Mouse (Mus musculus) hindbrain, embryonic 16.5 days (tissue): ENCODE measurements around the gene Pip4k2a. TPM values are rescaled to one million over a fixed set of nuclear protein-coding genes. Genes with fewer than 3 reads are reported as not detected.

ENCODE experiments used
- ATAC-seq: fragments of 200-750 bp; cut with Nextera tagmentation; 2 replicates; pipeline ENCODE4 v1.8.0; 2017; ENCODE audit warnings: moderate TSS enrichment, moderate library complexity
- H3K27ac ChIP-seq: fragments of 300-500 bp; sonication (generic); 2 replicates; pipeline ENCODE4 v1.5.1; 2014; ENCODE audit warnings: low read depth, mild to moderate bottlenecking, control low read depth, low read length, moderate library complexity
- H3K27me3 ChIP-seq: fragments of 300-500 bp; sonication (generic); replicated peaks from 2 replicates; pipeline ENCODE4 v1.6.1; 2014; ENCODE audit warnings: low read length; ENCODE audit not compliant: control insufficient read depth, insufficient read depth
- H3K36me3 ChIP-seq: fragments of 300-500 bp; sonication (generic); 2 replicates; pipeline ENCODE4 v1.6.1; 2014; ENCODE audit warnings: mild to moderate bottlenecking, low read length, moderate library complexity, mixed read lengths; ENCODE audit not compliant: control insufficient read depth, insufficient read depth
- H3K4me1 ChIP-seq: fragments of 300-500 bp; sonication (generic); 2 replicates; pipeline ENCODE4 v1.6.1; 2014; ENCODE audit warnings: low read depth, low read length; ENCODE audit not compliant: control insufficient read depth, insufficient read depth
- H3K4me2 ChIP-seq: fragments of 300-500 bp; sonication (generic); 2 replicates; pipeline ENCODE4 v1.6.1; 2014; ENCODE audit warnings: mild to moderate bottlenecking, low read length, control low read depth, moderate library complexity
- H3K4me3 ChIP-seq: fragments of 300-500 bp; sonication (generic); 2 replicates; pipeline ENCODE4 v1.5.1; 2014; ENCODE audit warnings: mild to moderate bottlenecking, low read length, control low read depth, moderate library complexity
- H3K9ac ChIP-seq: fragments of 300-500 bp; sonication (generic); 2 replicates; pipeline ENCODE4 v1.6.1; 2014; ENCODE audit warnings: low read depth, mild to moderate bottlenecking, control low read depth, low read length, moderate library complexity
- H3K9me3 ChIP-seq: fragments of 300-500 bp; sonication (generic); 2 replicates; pipeline ENCODE4 v1.6.1; 2014; ENCODE audit warnings: mild to moderate bottlenecking, low read length, moderate library complexity; ENCODE audit not compliant: control insufficient read depth
- WGBS: fragments of 180-500 bp; shearing (Covaris S2); extraction: QIAGEN DNeasy Blood & Tissue Kit; methylation state at CpG from one replicate; pipeline ENCODE4 v1.1.7; 2014; 5-methylcytosine and 5-hydroxymethylcytosine counted together
- polyA plus RNA-seq: library from polyadenylated mRNA; unstranded; fragments of >200 nt; fragmentation: Nextera tagmentation; extraction: Ambion mirVana; gene quantifications from 2 replicates; pipeline ENCODE4 v1.2.1, GENCODE M21; 2015

Pip4k2a gene
- polyA plus RNA-seq, 1 experiment from 2014 or later = 10.2 TPM

DNA sequence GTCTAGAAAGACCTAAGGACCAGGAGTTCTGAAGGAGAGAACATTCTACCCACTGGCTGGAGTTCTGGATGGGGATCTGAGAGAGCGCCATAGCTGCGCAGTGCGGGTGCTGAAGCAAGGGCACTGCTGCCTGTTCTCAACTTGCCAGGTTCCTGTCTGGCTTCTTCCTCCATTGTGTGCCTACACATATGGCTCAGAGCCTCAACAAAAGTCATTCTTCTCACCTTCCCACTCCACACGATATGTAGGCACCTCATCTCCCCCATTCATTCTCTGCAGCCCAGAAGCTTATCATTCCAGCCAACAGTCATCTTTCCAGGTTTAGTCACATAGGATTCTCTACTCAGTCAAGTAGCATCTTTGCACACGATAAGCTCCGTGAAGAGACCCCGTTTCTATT, 123.3 kb downstream of the Pip4k2a start:
- 92% methylated on average over 7 of the region's 7 CpGs for WGBS
- H3K4me3 ChIP-seq = no peak overlapping the region
- H3K27ac ChIP-seq = no peak overlapping the region
- no peaks in the 10 kb centered on the region for H3K36me3 ChIP-seq
- no peak overlapping the region for H3K4me2 ChIP-seq
- H3K9me3 ChIP-seq = no peaks in the 10 kb centered on the region
- H3K4me1 ChIP-seq = no peaks in the 10 kb centered on the region
- no peaks in the 10 kb centered on the region for H3K27me3 ChIP-seq
- H3K9ac ChIP-seq = no peak overlapping the region
- no peak for ATAC-seq

DNA sequence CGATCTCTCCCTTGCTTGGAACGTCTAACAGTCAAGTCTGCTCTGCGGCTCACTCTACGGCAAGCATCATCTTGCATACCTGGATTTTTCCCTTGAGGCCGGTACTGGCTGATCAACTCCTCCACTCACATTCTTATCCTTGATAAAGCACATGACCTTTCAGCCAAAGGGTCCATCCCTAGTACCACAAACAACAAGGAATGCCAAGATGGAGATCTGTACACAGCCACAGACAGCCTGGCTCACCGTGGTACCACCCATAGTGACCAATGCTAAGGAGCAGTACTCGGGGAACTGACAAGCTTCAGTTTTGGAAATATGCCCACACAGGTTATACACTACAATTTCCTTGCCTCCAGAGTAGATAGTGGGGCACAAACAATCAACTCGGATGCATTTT, 123.9 kb downstream of the Pip4k2a start:
- Histone ChIP-seq H3K4me1 (no peaks in the 10 kb centered on the region), H3K9me3 (no peaks in the 10 kb centered on the region), H3K27me3 (no peaks in the 10 kb centered on the region), H3K4me2 (no peak overlapping the region), H3K36me3 (no peaks in the 10 kb centered on the region), H3K27ac (no peak overlapping the region), H3K9ac (no peak overlapping the region), H3K4me3 (no peak overlapping the region)
- no peak for ATAC-seq
- WGBS = 91% methylated on average over 8 of the region's 8 CpGs

DNA sequence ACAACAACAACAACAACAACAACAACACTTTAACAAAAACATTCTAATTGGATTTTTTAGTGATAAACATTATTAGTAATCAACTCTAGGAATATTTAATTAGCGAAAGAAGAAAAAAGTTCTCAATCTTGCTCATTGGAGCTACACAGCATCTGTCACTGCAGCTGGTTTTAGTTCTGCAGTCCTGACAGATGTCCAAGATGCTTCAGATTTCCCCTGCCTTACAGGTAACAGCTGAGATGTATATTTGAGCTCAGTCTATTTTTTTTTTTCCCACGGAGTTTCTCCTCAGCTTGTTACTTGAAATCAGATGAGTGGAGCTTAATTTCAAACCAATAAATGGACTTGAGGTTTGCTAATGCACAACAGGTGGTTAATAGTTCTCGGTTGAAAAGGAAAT, 124.5 kb downstream of the Pip4k2a start:
- H3K9me3 ChIP-seq = no peaks in the 10 kb centered on the region
- H3K27me3 ChIP-seq = no peaks in the 10 kb centered on the region
- no peaks in the 10 kb centered on the region for H3K4me1 ChIP-seq
- no peak overlapping the region for H3K9ac ChIP-seq
- no peak for ATAC-seq
- no peaks in the 10 kb centered on the region for H3K36me3 ChIP-seq
- H3K4me2 ChIP-seq = no peak overlapping the region
- H3K4me3 ChIP-seq = no peak overlapping the region
- no peak overlapping the region for H3K27ac ChIP-seq
- WGBS = 86% methylated on average over 3 of the region's 3 CpGs

DNA sequence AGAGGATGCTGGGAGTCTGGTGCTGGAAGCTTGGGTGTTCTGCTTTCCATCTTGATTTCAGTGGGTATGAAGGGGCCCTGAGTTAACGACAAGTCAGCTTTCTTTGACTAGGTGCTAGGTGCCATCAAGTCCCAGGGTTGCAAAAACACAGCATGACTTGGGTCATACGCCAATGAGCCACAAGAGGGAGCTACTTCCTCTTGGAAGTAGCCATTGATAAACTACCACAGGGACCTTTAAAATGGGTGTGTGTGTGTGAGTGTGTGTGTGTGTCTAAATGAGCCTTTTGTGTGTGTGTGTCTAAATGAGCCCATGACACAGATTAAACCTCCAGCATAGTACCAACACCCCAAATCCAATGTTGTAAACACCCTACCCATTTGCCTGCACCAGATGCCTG, 125.1 kb downstream of the Pip4k2a start:
- H3K9ac ChIP-seq = no peak overlapping the region
- H3K27ac ChIP-seq = no peak overlapping the region
- H3K36me3 ChIP-seq = no peaks in the 10 kb centered on the region
- 6% methylated on average over 2 of the region's 2 CpGs for WGBS
- no peak overlapping the region for H3K4me3 ChIP-seq
- H3K9me3 ChIP-seq = no peaks in the 10 kb centered on the region
- peak; percentile 15; the same call in 1 of the 2 replicates for ATAC-seq
- no peak overlapping the region for H3K4me2 ChIP-seq
- no peaks in the 10 kb centered on the region for H3K27me3 ChIP-seq
- H3K4me1 ChIP-seq = no peaks in the 10 kb centered on the region

DNA sequence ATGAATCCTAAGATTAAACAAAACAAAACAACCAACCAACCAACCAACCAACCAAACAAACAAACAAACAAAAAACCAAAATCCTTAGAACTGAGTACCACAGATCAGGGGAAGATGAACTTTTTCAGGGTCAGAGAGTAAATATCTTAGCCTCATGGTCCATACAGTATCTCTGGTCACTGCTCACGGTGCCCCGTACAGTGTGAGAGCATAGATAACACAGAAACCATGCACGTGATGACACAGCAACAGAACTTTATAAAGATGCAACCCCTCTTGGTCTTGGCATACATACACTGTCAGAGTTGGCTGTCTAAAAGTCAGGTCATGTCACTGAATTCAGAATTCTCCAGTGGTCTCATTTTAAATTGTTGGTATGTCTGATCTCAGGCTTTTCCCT, 126.8 kb downstream of the Pip4k2a start:
- H3K27me3 ChIP-seq = no peaks in the 10 kb centered on the region
- no peak overlapping the region for H3K4me3 ChIP-seq
- no peak overlapping the region for H3K4me2 ChIP-seq
- no peaks in the 10 kb centered on the region for H3K4me1 ChIP-seq
- 94% methylated on average over 3 of the region's 3 CpGs for WGBS
- H3K9me3 ChIP-seq = no peaks in the 10 kb centered on the region
- H3K9ac ChIP-seq = no peak overlapping the region
- no peak for ATAC-seq
- no peaks in the 10 kb centered on the region for H3K36me3 ChIP-seq
- no peak overlapping the region for H3K27ac ChIP-seq

DNA sequence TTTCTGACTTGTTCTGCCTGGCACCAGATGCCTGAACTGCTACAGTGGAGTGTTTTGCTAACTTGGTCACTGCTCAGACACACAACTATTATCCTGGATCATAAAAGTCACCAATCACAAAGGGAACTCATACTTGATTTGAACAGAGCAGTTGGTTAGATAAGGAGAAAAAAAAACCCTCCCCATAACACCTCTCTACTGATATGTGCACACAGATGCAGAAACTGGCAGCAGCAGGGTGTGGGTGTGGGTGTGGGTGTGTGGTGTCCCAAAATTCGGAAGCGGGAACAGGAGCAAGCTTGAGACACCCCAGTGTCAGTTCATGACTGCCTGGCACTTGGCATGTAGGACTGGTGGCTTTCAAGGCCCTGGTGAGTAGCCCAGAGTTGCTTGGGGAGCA, 130.9 kb downstream of the Pip4k2a start:
- H3K4me1 ChIP-seq = no peaks in the 10 kb centered on the region
- no peak overlapping the region for H3K9ac ChIP-seq
- no peak for ATAC-seq
- no peak overlapping the region for H3K27ac ChIP-seq
- no peaks in the 10 kb centered on the region for H3K9me3 ChIP-seq
- no peak overlapping the region for H3K4me3 ChIP-seq
- H3K36me3 ChIP-seq = no peaks in the 10 kb centered on the region
- 98% methylated on average over 2 of the region's 2 CpGs for WGBS
- no peak overlapping the region for H3K4me2 ChIP-seq
- no peaks in the 10 kb centered on the region for H3K27me3 ChIP-seq

DNA sequence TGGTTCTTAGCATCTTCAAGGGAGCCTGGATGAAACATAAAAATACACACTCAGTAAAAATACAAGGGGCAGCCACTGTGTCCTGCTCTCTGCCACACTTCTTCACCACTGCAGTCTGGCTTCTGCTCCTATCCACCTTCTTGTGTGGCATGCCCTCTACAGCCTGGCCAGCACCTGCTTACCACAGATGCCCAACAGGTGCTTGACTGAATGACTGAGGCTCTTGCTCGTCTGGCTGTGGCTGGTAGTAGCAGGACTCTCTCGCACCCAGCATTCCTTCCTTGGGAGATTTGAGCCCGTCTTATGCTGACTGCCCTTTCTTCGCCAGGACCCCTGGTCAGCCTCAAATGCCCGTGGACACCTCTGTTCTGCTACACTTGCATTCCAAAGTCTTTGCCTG, 133.2 kb downstream of the Pip4k2a start:
- no peak overlapping the region for H3K4me3 ChIP-seq

DNA sequence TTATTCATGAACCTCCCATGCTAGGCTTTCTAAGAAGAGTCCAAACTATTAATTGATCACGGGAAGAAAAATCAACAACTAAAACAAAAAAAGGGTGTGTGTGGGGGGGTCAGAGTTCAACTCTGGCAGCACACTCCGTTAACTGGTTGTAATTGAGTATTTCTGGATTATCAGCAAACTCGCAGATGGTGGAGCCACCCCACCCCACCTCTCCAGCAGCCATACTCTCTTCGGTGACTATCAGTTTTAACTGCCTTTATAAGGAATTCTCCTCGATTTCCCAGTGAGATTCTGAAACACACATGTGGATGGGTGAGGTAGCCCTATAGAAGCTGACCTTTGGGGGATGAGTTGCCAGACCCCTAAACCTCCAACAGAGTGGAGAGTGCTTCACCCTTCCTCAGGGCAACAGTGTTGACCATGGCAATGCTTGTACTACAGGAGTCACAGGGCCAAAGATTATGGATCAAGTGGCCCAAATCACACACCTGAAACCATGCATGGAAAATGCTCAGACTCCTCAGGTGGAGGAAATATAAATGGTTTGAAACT, 136.2 kb downstream of the Pip4k2a start:
- no peak overlapping the region for H3K9ac ChIP-seq
- no peak for ATAC-seq
- no peak overlapping the region for H3K4me2 ChIP-seq
- no peak overlapping the region for H3K4me3 ChIP-seq
- H3K36me3 ChIP-seq = no peaks in the 10 kb centered on the region
- 85% methylated on average over 5 of the region's 5 CpGs for WGBS
- H3K27me3 ChIP-seq = no peaks in the 10 kb centered on the region
- H3K27ac ChIP-seq = no peak overlapping the region
- no peaks in the 10 kb centered on the region for H3K9me3 ChIP-seq
- peaks cover 3% of the 10 kb centered on the region; the same call in 1 of the 2 replicates for H3K4me1 ChIP-seq

More for the DNA sequence above, 133.2 kb downstream of the Pip4k2a start:
- 86% methylated on average over 5 of the region's 5 CpGs for WGBS
- ATAC-seq = no peak
- H3K4me2 ChIP-seq = no peak overlapping the region
- H3K4me1 ChIP-seq = peaks cover 3% of the 10 kb centered on the region; the same call in 1 of the 2 replicates
- H3K36me3 ChIP-seq = no peaks in the 10 kb centered on the region
- no peak overlapping the region for H3K9ac ChIP-seq
- no peak overlapping the region for H3K27ac ChIP-seq
- H3K27me3 ChIP-seq = no peaks in the 10 kb centered on the region
- H3K9me3 ChIP-seq = no peaks in the 10 kb centered on the region

DNA sequence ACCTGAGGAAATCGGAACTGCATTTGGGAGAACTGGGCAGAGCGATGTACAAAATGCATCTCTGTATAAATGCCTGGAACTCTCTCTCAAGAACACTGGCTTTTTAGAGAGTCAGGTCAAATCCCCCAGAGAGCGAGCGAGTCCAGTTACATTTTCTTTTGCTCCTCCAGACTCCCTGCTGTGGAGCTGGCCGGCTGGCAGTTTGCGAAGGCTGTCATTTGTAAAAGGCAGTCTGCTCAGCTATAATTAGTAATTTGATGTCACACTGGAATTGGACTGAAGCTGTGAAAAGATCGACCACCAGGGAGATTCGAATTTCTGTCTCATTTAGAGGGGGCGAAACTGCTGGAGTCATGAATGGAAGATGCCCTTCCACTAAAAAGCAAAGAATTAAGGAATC, 137.2 kb downstream of the Pip4k2a start:
- Histone ChIP-seq H3K4me3 (no peak overlapping the region), H3K36me3 (no peaks in the 10 kb centered on the region), H3K4me2 (no peak overlapping the region), H3K27ac (no peak overlapping the region), H3K27me3 (no peaks in the 10 kb centered on the region), H3K9ac (no peak overlapping the region), H3K4me1 (peaks cover 3% of the 10 kb centered on the region; the same call in 1 of the 2 replicates), H3K9me3 (no peaks in the 10 kb centered on the region)
- no peak for ATAC-seq
- 14% methylated on average over 9 of the region's 9 CpGs for WGBS

DNA sequence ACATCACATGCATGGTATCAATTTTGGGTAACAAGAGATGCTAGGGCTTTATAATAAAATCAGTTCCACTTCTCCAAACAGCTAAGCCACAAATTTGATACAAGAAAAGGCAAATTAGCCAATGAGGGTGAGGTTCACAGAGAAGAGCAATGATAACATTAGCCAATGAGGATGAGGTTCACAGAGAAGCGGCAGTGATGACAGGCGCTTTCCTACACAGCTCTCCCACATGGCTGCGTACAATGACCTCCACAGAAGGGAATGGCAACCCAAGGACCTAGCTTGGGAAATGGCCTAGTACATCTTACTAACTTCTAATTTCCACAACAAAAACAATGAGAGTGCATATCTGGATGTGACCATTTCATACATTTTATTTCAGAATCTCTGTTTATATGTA, 140.0 kb downstream of the Pip4k2a start:
- H3K4me1 ChIP-seq = peaks cover 3% of the 10 kb centered on the region; the same call in 1 of the 2 replicates
- H3K4me3 ChIP-seq = no peak overlapping the region
- no peaks in the 10 kb centered on the region for H3K9me3 ChIP-seq
- H3K4me2 ChIP-seq = no peak overlapping the region
- no peaks in the 10 kb centered on the region for H3K36me3 ChIP-seq
- 89% methylated on average over 3 of the region's 3 CpGs for WGBS
- no peaks in the 10 kb centered on the region for H3K27me3 ChIP-seq
- no peak overlapping the region for H3K9ac ChIP-seq
- no peak for ATAC-seq
- H3K27ac ChIP-seq = no peak overlapping the region
